Mouse (Mus musculus): Measurements from ENCODE around the gene Csk. TPM values are rescaled to one million over a fixed set of nuclear protein-coding genes. Genes with fewer than 3 reads are reported as not detected.

The Csk gene
- total RNA-seq, 2 experiments from 2014 or later = 151 to 213 TPM

DNA sequence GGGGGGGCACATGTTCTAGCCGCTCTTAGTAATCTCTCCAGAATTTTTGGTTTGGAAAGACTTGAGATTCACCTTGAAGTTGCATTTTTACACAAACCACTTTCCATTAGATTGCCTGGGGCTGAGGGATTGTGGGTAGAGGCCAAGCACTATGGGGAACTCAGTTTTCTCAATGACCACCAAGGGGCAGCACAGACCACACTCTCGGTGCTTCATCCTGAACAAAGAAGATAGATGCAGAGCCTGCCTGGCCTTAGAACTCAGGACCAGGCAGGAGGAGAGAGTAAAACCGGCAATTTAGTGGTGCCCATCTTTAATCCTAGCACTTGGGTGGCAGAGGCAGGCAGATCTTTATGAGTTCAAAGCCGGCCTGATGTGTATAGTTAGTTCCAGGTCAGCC, 6.3 kb upstream of the Csk start:
- peak; percentile 82 for ATAC-seq (replicated peaks; ENCODE audit: low FRiP score, low TSS enrichment, poor library complexity, severe bottlenecking)

GRCm38 (mm10) chr9:57658970-57659369, 5.5 kb upstream of the Csk start:
- no peak for ATAC-seq (replicated peaks; ENCODE audit: low FRiP score, low TSS enrichment, poor library complexity, severe bottlenecking)

DNA sequence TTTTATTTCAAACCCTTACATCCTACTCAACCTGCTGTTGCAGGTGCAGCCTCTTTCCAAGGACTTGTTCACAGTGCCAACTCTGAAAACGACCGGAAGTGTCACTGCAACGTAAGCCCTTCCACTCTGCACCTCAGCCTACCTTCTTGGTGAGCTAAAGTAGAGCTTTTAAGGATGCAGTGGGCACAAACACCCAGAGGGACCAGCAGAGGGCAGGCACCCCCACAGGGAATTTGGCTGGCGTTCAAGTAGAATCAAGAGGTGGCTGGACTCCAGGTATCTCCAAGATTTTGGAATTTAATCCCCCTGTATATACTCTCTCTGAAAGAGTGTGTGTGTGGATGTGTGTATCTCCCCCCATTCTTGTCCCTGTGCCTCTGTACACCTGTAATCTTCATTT, 4.4 kb upstream of the Csk start:
- no peak for ATAC-seq (replicated peaks; ENCODE audit: low FRiP score, low TSS enrichment, poor library complexity, severe bottlenecking)

DNA sequence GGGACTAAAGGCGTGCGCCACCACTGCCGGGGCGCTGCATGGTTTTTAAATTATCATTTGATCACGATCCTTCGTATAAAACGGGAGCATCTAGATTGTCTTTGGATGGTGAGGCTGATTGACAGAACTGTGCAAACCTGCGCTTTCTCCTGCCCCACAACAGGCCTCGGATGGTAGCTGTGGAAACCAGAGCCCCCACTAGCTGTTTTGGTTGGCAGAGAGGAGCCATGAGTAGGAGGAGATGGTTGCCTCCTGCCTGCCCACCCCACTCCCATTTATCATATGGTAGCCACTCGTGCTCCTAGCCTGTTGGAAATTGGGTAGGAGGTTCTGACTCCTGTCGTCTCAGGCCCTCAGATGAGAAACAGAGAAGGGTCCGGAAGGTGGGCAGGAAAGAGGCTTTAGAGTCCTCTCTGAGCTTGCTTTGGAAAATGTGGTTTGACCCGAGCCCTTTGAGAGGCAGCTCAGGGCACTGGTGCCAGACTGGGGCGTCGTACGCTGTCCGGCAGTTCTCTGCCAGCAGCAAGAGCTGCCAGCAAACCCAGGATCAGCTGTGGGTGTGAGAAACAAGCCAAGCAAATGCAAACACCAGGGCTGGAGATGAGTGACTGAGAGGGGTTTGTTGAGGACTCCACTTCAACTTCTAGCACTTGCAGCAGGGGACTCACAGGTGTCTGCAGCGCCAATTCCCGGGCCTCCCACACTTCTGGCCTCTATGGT, 3.4 kb upstream of the Csk start:
- no peak for ATAC-seq (replicated peaks; ENCODE audit: low FRiP score, low TSS enrichment, poor library complexity, severe bottlenecking)

GRCm38 (mm10) chr9:57655749-57656148, 2.3 kb upstream of the Csk start:
- ATAC-seq (replicated peaks; ENCODE audit: low FRiP score, low TSS enrichment, poor library complexity, severe bottlenecking) = peak; percentile 70

GRCm38 (mm10) chr9:57654966-57655365, 1.5 kb upstream of the Csk start:
- ATAC-seq (replicated peaks; ENCODE audit: low FRiP score, low TSS enrichment, poor library complexity, severe bottlenecking) = no peak

DNA sequence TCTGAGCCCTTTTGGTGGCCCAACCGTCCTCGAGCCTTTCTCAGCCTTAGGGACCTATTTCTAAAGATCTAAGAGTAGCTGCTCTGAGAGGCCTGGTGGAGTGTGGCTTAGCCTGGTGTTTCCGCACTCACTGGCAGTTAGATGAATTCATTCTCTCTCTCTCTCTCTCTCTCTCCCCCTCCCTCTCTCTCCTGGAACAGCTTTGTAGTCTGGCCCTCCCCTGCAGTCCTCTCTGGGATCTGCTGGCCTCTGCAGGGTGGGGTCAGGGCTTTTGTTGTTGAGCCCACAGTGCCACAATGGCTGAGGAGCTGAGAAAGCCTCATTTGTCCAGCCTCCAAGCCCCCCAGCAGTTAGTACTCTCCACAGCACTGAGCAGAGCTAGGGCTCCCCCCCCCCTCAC, 576 bp downstream of the Csk start:
- ATAC-seq (replicated peaks; ENCODE audit: low FRiP score, low TSS enrichment, poor library complexity, severe bottlenecking) = no peak

GRCm38 (mm10) chr9:57652351-57652750, 1.1 kb downstream of the Csk start:
- ATAC-seq (replicated peaks; ENCODE audit: low FRiP score, low TSS enrichment, poor library complexity, severe bottlenecking) = no peak

- ATAC-seq (replicated peaks; ENCODE audit: low FRiP score, low TSS enrichment, poor library complexity, severe bottlenecking) = no peak
These were observed 2.6 kb downstream of the Csk start for GRCm38 (mm10) chr9:57650786-57651311.

DNA sequence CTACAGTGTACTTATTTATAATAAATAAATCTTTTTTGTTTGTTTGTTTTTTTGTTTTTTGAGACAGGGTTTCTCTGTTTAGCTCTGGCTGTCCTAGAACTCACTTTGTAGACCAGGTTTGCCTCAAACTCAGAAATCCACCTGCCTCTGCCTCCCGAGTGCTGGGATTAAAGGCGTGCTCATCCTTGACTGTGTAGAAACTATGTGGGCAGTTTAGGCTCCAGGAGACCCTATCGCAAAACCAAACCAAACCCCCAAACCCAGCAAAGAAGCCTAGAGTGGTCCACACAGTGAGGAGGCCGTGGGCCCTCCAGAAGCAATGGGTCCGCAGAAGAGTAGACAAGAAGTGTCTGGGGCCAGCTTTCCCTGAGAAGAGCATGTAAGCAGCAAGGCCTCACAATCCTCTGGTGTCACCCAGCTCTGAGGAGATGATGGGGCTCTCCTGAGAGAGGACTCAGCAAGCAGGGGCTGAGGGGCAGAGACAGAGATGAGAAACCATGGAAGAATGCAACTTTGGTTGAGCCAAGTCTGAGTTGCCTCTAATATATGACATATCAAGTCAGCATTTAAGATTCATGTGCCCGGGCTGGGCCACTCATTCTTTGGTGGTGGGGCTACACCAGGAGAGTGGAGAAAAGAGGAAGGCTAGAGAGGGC, 3.2 kb downstream of the Csk start:
- ATAC-seq (replicated peaks; ENCODE audit: low FRiP score, low TSS enrichment, poor library complexity, severe bottlenecking) = no peak

- no peak for ATAC-seq (replicated peaks; ENCODE audit: low FRiP score, low TSS enrichment, poor library complexity, severe bottlenecking)
These were observed 5.9 kb downstream of the Csk start for GRCm38 (mm10) chr9:57647286-57648108.

DNA sequence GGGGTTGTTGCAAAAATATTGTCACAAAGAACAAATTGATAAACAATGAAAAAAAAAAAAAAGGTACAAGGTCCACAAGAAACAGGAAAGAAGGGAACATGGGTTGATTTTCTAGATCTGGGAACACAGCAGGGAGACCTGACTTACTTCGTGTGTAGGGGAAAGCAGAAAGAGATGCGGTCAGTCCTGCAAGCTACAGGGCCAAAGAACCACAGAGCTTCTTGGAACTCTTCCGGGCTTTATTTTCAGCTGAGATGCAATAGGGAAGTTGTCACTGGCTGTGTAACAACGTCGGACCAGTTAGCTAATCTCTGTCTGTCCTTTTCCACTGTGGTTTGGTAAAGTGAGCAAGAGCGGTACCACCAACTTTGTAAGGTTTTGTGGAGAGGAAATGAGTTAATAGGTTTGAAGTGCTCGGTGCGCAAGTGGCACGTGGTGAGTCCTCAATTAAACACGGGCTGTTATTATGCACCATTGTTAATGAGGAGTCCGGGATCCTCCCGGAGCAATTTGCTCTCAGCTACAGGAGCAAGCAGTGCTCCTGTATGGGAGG, 6.8 kb downstream of the Csk start:
- ATAC-seq (replicated peaks; ENCODE audit: low FRiP score, low TSS enrichment, poor library complexity, severe bottlenecking) = no peak

- peak; percentile 46 for ATAC-seq (replicated peaks; ENCODE audit: low FRiP score, low TSS enrichment, poor library complexity, severe bottlenecking)
These were observed 8.2 kb downstream of the Csk start for GRCm38 (mm10) chr9:57644944-57645893.

DNA sequence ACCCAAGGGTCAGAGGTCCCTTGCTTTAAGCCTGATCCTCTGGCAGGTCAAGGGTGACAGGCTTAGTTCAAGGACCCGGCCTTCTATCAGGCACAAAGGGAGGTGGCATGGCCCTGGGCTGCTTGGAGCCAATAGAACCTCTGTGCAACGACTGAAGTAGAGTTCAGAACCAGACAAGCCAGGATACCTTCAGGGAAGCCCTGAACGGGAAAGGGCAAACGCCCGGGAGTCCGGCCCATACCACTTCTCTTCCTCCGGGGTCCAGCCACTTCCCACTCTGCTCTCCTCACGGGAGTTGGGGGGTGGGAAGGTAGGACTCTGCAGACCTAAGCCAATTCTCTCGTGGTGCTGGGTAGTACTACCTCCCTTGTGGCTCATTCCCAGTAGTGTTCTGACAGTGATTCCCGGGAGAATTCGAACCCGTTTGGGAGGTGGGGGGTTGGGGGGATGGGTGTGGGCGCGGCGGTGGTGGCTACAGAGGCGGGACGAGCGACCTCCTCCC, 8.9 kb downstream of the Csk start:
- ATAC-seq (replicated peaks; ENCODE audit: low FRiP score, low TSS enrichment, poor library complexity, severe bottlenecking) = no peak

DNA sequence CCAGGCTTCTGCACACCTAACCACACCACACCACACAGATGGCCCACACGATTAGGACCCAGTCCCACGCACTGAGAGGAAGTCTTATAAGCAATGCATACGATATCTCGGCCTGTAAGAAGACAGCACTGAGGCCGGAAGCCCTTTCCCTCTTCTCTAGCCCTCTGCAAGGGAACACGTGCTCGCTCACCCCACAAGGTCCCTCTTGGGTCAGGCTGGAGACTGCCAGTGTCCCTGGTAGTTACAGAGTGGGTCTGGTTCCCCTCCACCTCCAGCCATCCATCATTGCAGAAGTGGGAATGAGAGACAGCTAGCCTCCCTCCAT, 9.6 kb downstream of the Csk start:
- ATAC-seq (replicated peaks; ENCODE audit: low FRiP score, low TSS enrichment, poor library complexity, severe bottlenecking) = peak; percentile 57

- ATAC-seq (replicated peaks; ENCODE audit: low FRiP score, low TSS enrichment, poor library complexity, severe bottlenecking) = no peak
These were observed 10.1 kb downstream of the Csk start for GRCm38 (mm10) chr9:57643169-57643855.

GRCm38 (mm10) chr9:57641775-57642550, 11.5 kb downstream of the Csk start:
- ATAC-seq (replicated peaks; ENCODE audit: low FRiP score, low TSS enrichment, poor library complexity, severe bottlenecking) = no peak

DNA sequence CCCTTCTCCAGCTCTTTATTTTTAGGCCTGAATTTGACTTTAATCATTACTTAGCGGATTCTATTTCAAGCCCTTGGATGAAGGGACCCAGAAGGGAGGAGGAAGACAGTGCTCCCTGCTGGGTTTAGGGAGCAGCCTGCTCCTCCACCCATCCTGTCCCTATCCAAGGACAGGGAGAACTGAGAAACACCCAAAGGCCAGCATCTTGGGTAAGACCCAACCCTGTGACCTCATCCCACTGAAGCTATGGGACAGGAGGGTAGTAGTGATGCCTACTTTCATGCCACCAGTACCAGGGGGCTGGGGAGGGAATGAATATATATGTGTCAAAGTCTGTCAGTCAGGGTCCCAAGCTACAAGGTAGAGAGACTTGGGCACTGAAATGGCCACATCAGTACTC, 12.4 kb downstream of the Csk start:
- ATAC-seq (replicated peaks; ENCODE audit: low FRiP score, low TSS enrichment, poor library complexity, severe bottlenecking) = no peak
